Mouse (Mus musculus) gastrocnemius, postnatal 25 days (tissue): ENCODE results near the gene Tnp1. TPM values are rescaled to one million over a fixed set of nuclear protein-coding genes. Genes with fewer than 3 reads are reported as not detected.

Experiments used
- DNase-seq: peaks from one replicate; pipeline ENCODE4 v3.0.0; 2022
- long read RNA-seq, 2 experiments: library from polyadenylated mRNA; stranded (forward); transcript quantifications; one replicate each; pipeline ENCODE4 v2.0.0; 2021
- total RNA-seq, 2 experiments: library from RNA; stranded (reverse); gene quantifications; 1 replicate in 1 of 2; 2 replicates in 1 of 2; pipeline ENCODE4 v1.2.3; 2021

Tnp1 gene
- not detected for total RNA-seq
- long read RNA-seq, experiment 1 = 0 reads
- long read RNA-seq, experiment 2 = 0 reads

- DNase-seq = no peak
These were observed at the start of gene Tnp1 for GRCm38 (mm10) chr1:73015731-73016130. Gene Tnp1, minus strand, starts transcription at chr1:73015909.

DNA sequence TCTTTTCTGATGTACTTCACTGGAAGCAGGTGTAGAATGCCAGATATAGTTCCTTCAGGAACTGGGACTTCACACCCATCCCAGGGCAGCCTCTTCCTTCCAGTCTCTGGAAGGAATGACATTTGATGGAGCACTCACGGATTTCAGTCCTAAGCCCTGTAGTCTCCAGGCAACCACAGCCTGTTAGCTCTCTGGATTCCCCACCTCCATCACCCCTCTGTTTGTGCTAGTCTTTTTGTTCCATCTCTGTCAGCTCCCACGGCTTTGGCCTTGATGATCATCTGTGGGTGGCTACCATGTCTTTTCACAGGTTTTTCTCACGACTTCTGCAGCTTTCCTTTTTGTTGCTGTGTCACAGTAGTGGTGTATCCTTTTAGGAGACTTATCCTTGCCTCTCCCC is 48.6 kb upstream of the Tnp1 start:
- no peak for DNase-seq

GRCm38 (mm10) chr1:73061491-73062233 is 46.0 kb upstream of the Tnp1 start:
- DNase-seq = no peak

DNA sequence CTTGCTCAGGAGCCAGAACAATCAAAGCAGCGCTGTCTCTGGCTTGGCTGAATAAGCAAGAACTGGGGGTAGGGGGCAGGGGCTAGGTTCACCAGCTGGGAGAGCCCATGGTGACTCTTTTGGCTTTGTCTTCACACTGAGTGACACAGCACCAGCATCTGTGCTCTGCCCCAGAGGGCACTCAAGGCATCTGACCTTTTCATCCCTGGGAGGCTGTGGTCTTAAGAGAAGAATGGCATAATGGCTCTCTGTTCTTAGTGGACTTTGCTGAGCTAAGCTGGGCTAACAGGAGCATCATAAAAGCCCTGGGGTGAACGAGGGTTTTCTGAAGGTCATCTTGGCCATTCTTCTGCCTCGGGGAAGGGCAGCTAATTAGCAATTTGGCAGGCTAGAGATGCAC is 44.6 kb upstream of the Tnp1 start:
- DNase-seq = no peak

- DNase-seq = no peak
These were observed 40.7 kb upstream of the Tnp1 start for GRCm38 (mm10) chr1:73056266-73057001.

GRCm38 (mm10) chr1:73055820-73056219 is 40.1 kb upstream of the Tnp1 start:
- DNase-seq = no peak

GRCm38 (mm10) chr1:73055206-73055605 is 39.5 kb upstream of the Tnp1 start:
- DNase-seq = peak; percentile 36

DNA sequence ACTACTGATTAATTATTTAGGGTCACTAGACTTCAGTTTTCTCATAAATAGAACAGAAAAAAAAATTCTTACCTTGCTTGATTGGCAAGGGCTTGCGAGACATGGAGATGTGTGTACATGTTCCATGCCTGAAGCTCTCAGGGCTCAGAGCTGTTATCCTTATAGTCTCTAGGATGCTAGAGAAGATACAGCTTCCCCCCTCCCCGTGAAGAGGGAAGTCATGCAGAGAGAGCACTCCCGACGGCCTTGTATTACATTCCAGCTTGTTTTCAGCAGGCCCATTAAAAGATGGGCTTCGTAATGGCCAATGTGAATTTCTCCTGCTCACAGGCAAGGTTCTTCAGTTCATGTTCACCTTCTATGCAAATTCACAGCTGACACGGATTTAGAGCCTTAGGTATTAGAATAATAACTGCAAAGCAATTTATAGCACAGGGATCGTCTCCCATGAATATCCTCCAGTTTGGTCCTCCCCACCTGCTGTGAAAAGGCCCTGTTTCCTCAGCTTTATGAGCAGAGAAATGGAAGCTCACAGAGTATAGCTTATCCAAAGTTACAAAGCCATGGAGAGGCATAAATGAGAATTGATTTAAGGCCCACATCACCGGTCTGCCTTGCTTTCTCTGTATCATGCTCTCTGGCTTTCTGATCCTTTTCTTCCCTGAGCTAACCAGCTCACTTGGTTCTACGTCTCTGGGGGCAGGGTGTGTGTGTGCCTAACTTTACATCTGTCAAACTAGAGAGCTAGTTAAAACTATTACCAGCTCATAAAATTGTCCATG is 38.0 kb upstream of the Tnp1 start:
- DNase-seq = no peak

- no peak for DNase-seq
These were observed 31.4 kb upstream of the Tnp1 start for GRCm38 (mm10) chr1:73046896-73047672.

DNA sequence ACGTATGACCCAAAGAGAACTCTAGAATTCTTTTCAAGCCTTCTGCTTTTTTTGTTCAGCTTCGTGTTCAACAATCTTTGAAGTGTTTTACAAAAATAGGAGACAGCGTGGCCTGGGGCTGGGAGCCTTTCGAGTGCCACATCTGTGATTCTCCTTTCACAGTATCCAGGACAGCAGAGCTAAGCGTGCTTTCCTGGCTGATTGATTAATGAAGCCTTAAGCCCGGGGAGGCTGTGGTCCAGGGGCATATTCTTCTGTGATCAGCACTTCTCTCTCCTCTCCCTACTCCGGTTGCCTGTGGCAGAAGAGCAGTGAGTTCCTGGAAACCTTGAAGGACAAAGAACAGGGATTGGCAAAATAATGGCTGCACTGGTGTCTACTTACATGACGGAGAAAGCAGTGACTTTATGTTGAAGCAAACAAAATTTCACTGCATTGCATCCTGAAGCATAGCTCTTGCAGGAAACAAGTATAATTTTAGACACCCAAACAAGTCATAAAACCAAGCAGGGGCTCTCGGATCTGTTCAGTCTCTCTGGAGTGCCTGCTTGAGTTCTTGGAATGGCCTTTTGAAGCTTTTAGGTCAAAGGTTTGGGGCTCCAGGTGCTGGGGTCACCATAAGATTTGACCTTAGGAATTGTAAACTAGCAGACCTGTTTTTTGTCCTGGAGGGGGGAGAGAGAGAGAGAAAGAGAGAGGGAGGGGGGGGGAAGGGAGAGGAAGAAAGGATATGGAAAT is 30.4 kb upstream of the Tnp1 start:
- peak; percentile 65 for DNase-seq

GRCm38 (mm10) chr1:73043671-73044070 is 28.0 kb upstream of the Tnp1 start:
- peak; percentile 24 for DNase-seq

GRCm38 (mm10) chr1:73040691-73041425 is 25.1 kb upstream of the Tnp1 start:
- DNase-seq = peak; percentile 78

- DNase-seq = no peak
These were observed 22.8 kb upstream of the Tnp1 start for GRCm38 (mm10) chr1:73038532-73038931.

DNA sequence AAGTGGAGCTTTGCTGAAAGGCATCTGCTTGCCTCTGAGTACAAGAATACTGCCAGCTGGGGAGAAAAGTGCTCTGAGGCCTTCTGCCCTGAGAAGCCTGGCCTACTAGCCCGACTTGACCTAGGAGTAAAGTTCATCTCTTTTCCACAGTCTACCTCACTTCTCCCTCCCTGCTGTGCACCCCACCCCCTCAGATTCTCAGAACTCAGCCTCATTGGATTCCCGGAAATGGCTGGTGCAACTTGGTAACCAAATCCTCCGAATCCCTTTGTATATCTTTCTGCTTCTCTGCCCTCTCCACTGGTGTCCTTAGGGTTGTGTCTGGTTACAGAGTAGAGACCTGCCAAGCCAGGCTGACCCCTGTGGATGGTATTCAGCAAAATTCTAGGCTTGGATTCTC is 20.8 kb upstream of the Tnp1 start:
- DNase-seq = no peak

GRCm38 (mm10) chr1:73035726-73036125 is 20.0 kb upstream of the Tnp1 start:
- no peak for DNase-seq

DNA sequence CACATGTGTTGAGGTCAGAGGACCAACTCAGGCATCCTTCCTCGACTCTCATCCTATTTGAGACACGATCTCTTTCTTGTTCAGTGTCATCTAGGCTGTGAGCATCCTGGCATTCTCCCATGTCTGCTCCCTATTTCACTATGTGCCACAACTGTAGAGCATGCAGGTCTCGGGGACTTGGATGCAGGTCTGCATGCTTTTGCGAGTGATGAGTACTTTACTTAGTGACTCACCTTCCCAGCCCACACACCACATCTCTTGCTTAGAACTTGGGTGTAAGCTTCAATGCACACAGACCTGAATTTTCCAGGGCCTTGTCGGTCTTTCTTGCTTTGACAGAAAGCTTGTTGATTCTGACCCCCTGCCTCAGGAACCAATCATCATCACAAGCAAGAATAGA is 16.8 kb upstream of the Tnp1 start:
- DNase-seq = no peak

- no peak for DNase-seq
These were observed 13.0 kb upstream of the Tnp1 start for GRCm38 (mm10) chr1:73028741-73029140.

DNA sequence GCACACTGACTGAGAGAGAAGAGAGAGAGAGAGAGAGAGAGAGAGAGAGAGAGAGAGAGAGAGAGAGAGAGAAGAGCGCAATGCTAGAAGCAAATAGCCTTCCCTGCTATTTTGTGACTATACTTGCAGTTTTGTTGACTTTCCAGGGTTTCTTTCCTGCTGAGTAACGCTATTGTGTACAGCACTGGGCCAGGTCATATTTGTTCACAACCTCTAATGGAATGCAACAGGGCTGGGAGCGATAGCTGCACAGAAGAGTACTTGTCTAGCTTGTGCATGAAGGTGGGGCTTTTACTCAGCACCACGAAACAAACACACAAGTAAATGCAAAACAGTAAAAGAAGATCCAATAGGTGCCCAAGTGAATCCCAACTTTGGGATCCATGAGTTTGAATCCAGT is 11.7 kb upstream of the Tnp1 start:
- DNase-seq = no peak

GRCm38 (mm10) chr1:73026786-73027299 is 11.1 kb upstream of the Tnp1 start:
- DNase-seq = no peak

DNA sequence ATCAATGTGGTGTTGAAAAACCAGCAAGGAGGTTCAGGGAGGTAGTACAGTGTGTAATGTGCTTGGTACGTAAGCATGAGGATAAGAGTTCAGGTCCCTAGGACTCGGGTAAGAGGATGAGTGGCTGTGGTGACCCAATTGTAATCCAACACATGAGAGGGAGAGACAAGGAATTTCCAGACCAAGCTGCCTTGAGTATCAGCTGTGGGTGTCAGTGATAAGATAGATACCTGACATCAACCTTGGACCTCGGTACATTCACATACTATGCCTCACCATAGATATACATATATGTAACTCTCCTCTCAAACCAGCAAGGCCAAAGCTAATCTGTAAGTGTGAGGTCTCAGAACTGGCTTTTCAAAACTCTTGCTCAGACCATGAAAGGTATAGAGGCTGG is 10.4 kb upstream of the Tnp1 start:
- no peak for DNase-seq
